ENCODE assay signal across 29 mouse cellular contexts in the genomic region with DNA sequence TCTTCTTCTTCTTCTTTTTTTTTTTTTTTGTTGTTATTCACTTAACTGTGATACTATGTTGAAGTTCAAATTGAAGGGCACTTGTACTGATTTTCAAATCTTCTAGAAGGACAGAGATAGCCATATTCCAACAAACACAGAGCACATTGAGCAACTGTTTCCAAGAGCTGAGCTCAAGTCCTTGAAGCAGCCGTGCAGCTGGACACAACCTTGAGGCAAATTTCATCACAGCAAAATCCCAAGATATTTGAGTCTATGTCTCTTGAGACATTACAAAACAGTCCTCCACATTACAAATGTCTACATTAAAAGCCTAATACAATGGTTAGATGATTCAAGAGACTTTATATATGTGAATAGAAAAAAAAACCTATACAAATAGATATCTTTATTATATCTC.
DNase-seq lines count a peak whose midpoint lies in the region.
"Had no signal": no experiment of that assay in that cellular context is flagged by ENCODE, and none has a peak within 500 bp of the region (broad histone marks: within the 10 kb centered on the region; RNA-seq: fewer than 3 reads in every experiment).

No protein-coding gene starts in this region.

- no peaks in the 10 kb centered on the region for H3K9me3 ChIP-seq in heart, embryonic 10.5 days
- H3K9me3 ChIP-seq: embryonic facial prominence, embryonic 15.5 days; forebrain, embryonic 13.5 days; hindbrain, embryonic 13.5 days; limb, embryonic 10.5 days; limb, embryonic 15.5 days; liver, embryonic 13.5 days; stomach, embryonic 15.5 days had no signal

- H3K4me3 ChIP-seq in heart, embryonic 10.5 days: no peak overlapping the region
- H3K4me3 ChIP-seq: embryonic facial prominence, embryonic 10.5 days; embryonic facial prominence, embryonic 15.5 days; forebrain, embryonic 13.5 days; heart, adult 2 months; hindbrain, embryonic 13.5 days; limb, embryonic 10.5 days; limb, embryonic 15.5 days; liver, embryonic 13.5 days; stomach, embryonic 15.5 days had no signal

- no peak overlapping the region for H3K27ac ChIP-seq in heart, embryonic 10.5 days
- H3K27ac ChIP-seq: embryonic facial prominence, embryonic 10.5 days; embryonic facial prominence, embryonic 15.5 days; forebrain, embryonic 13.5 days; heart, adult 2 months; hindbrain, embryonic 13.5 days; kidney, postnatal 0 days; limb, embryonic 10.5 days; limb, embryonic 15.5 days; liver, embryonic 13.5 days; stomach, embryonic 15.5 days had no signal

- H3K36me3 ChIP-seq in heart, embryonic 10.5 days: no peaks in the 10 kb centered on the region
- H3K36me3 ChIP-seq: embryonic facial prominence, embryonic 10.5 days; embryonic facial prominence, embryonic 15.5 days; hindbrain, embryonic 13.5 days; limb, embryonic 10.5 days; limb, embryonic 15.5 days; liver, embryonic 13.5 days; stomach, embryonic 15.5 days had no signal

- 82% methylated on average over 1 of the region's 1 CpGs for WGBS in heart, embryonic 10.5 days

- no peaks in the 10 kb centered on the region for H3K27me3 ChIP-seq in heart, embryonic 10.5 days (ENCODE audit: insufficient read depth, poor library complexity, severe bottlenecking)
- H3K27me3 ChIP-seq: CH12.LX; embryonic facial prominence, embryonic 15.5 days; forebrain, embryonic 13.5 days; hindbrain, embryonic 13.5 days; limb, embryonic 15.5 days; liver, embryonic 13.5 days; stomach, embryonic 15.5 days had no signal

- peak; percentile 47 to 87 for DNase-seq in adrenal gland, adult (ENCODE audit: inconsistent age in 2 of 2, low spot score in 1 of 2)
- DNase-seq in adrenal gland, adult 18-20 months (ENCODE audit: low spot score in 2 of 2): no peak
- DNase-seq in heart, adult 8-10 months (ENCODE audit: low spot score): peak; percentile 26
- DNase-seq in heart, embryonic 10.5 days (ENCODE audit: low spot score): no peak
- DNase-seq in testis, postnatal 14 days (ENCODE audit: low spot score): peak; percentile 35
- no peak for DNase-seq in testis, postnatal 10 days (ENCODE audit: low spot score)
- no peak for DNase-seq in layer of hippocampus, adult 9-11 months
- no peak for DNase-seq in kidney, postnatal 10 days
- DNase-seq: cerebellum, adult 18-20 months; cerebellum, postnatal 10 days; gastrocnemius, postnatal 25 days; heart, adult 2 months; heart, postnatal 4 days; kidney, adult 8-10 months; liver, embryonic 13.5 days; lung, adult 18-20 months; retina, postnatal 1 day; right cerebral cortex, postnatal 14 days; thymus, adult 18-20 months; thymus, postnatal 25 days had no signal

- H3K4me1 ChIP-seq in heart, embryonic 10.5 days: no peaks in the 10 kb centered on the region
- H3K4me1 ChIP-seq: embryonic facial prominence, embryonic 10.5 days; embryonic facial prominence, embryonic 15.5 days; forebrain, embryonic 13.5 days; hindbrain, embryonic 13.5 days; limb, embryonic 10.5 days; limb, embryonic 15.5 days; liver, embryonic 13.5 days; stomach, embryonic 15.5 days had no signal

Comparison
In these comparisons a context has a peak if more than half of its experiments do, and no peak if none do; other contexts are left out.
1. DNase-seq: peak in adrenal gland, adult (2 of 2), heart, adult 8-10 months (single experiment) and testis, postnatal 14 days (single experiment); none in adrenal gland, adult 18-20 months (0 of 2), heart, embryonic 10.5 days (single experiment), testis, postnatal 10 days (single experiment), layer of hippocampus, adult 9-11 months (single experiment) and kidney, postnatal 10 days (single experiment).